Mouse (Mus musculus): ENCODE results near the gene Zscan26. TPM values are rescaled to one million over a fixed set of nuclear protein-coding genes. Genes with fewer than 3 reads are reported as not detected.

The Zscan26 gene
- total RNA-seq, 2 experiments from 2014 or later: 10.9 to 15.4 TPM

Small RNAs within 50 kb of the gene (microRNA-seq; reads per million reads assigned to microRNA genes)
- gene Mir1896 (0 reads per million in 2 experiments), gene Mir6942 (0 reads per million in 2 experiments)

Other genes with a start within 250 kb of the Zscan26 start
- not detected for gene Gpx5, start 161.0 kb downstream of the Zscan26 start, total RNA-seq (2021)
- gene Gpx6, start 141.6 kb downstream of the Zscan26 start, total RNA-seq (2021): not detected
- gene Olfr1367, start 106.8 kb downstream of the Zscan26 start, total RNA-seq (2021): not detected
- 1 to 10 TPM; 6.2 to 6.3 TPM for gene Zscan12, start 90.9 kb downstream of the Zscan26 start, total RNA-seq (2021)
- 10 to 100 TPM; 16.6 to 22.1 TPM for gene Zkscan3, start 51.0 kb downstream of the Zscan26 start, total RNA-seq (2021)
- under 1 TPM; 0.16 to 0.50 TPM for gene Pgbd1, start 12.7 kb downstream of the Zscan26 start, total RNA-seq (2021)
- under 1 TPM; 0.38 to 0.52 TPM for gene Nkapl, start 14.8 kb upstream of the Zscan26 start, total RNA-seq (2021)
- 1 to 10 TPM; 1.2 to 1.6 TPM for gene Zkscan4, start 25.2 kb upstream of the Zscan26 start, total RNA-seq (2021)
- not detected for gene Gm10065, start 25.7 kb upstream of the Zscan26 start, total RNA-seq (2021)
- 10 to 100 TPM; 11.5 to 12.4 TPM for gene AK157302, start 41.5 kb upstream of the Zscan26 start, total RNA-seq (2021)
- gene Gm11273, start 47.7 kb upstream of the Zscan26 start, total RNA-seq (2021): 100 to 1,000 TPM; 118 to 122 TPM
- 10 to 100 TPM in 1 of 2 experiments, 1 to 10 TPM in 1; 8.0 to 11.4 TPM for gene Zkscan8, start 77.4 kb upstream of the Zscan26 start, total RNA-seq (2021)
- gene Olfr1366, start 89.1 kb upstream of the Zscan26 start, total RNA-seq (2021): not detected
- not detected for gene Olfr1535, start 106.2 kb upstream of the Zscan26 start, total RNA-seq (2021)
- gene Olfr1364, start 128.0 kb upstream of the Zscan26 start, total RNA-seq (2021): not detected
- gene Olfr1362, start 160.3 kb upstream of the Zscan26 start, total RNA-seq (2021): not detected
- not detected for gene Olfr11, start 188.8 kb upstream of the Zscan26 start, total RNA-seq (2021)
- gene Olfr1361, start 209.7 kb upstream of the Zscan26 start, total RNA-seq (2021): not detected
- not detected for gene Olfr1360, start 223.7 kb upstream of the Zscan26 start, total RNA-seq (2021)
- not detected for gene Olfr1359, start 244.4 kb upstream of the Zscan26 start, total RNA-seq (2021)

Data from gastrocnemius, postnatal 10 days (tissue).